Mouse (Mus musculus) gastrocnemius, adult 8-10 months (tissue): Measurements from ENCODE around the gene Osm. TPM values are rescaled to one million over a fixed set of nuclear protein-coding genes. Genes with fewer than 3 reads are reported as not detected.

ENCODE experiments used
- DNase-seq, 2 experiments: peaks; one replicate each; pipeline ENCODE4 v3.0.0; 2022; ENCODE audit warnings: low spot score in 2 of 2
- total RNA-seq, 4 experiments: library from RNA; stranded (reverse); gene quantifications; 2 replicates each; pipeline ENCODE4 v1.2.4; 2022

Osm gene
- total RNA-seq, 4 experiments from 2014 or later, result not detected

GRCm38 (mm10) chr11:4267202-4267578, 31.0 kb downstream of the Osm start:
- DNase-seq, result no peak

- DNase-seq, result no peak
These were observed 32.3 kb downstream of the Osm start for GRCm38 (mm10) chr11:4268500-4268899.

- DNase-seq, result peak; percentile 58 to 71
These were observed 34.7 kb downstream of the Osm start for GRCm38 (mm10) chr11:4270744-4271459.

- DNase-seq, result no peak
These were observed 35.3 kb downstream of the Osm start for GRCm38 (mm10) chr11:4271544-4271943.

GRCm38 (mm10) chr11:4276411-4276861, 40.2 kb downstream of the Osm start:
- DNase-seq, result no peak

GRCm38 (mm10) chr11:4279909-4280308, 43.7 kb downstream of the Osm start:
- DNase-seq, result no peak

- DNase-seq, result no peak
These were observed 45.6 kb downstream of the Osm start for GRCm38 (mm10) chr11:4281852-4282251.

GRCm38 (mm10) chr11:4283627-4284026, 47.4 kb downstream of the Osm start:
- no peak for DNase-seq

- DNase-seq, result no peak
These were observed 53.1 kb downstream of the Osm start for GRCm38 (mm10) chr11:4289280-4289679.

Other genes starting within 250 kb of the Osm start
- not detected for gene Sec14l4, start 205.0 kb upstream of the Osm start, total RNA-seq
- gene Sec14l3, start 171.6 kb upstream of the Osm start, total RNA-seq, result not detected
- gene Mtfp1, start 141.0 kb upstream of the Osm start, total RNA-seq, result 10 to 100 TPM; 37.5 to 49.4 (median 44.0) TPM
- under 1 TPM in 3 of 4 experiments, not detected in 1; 0.11 to 0.46 (median 0.24) TPM for gene Sec14l2, start 113.0 kb upstream of the Osm start, total RNA-seq
- 1 to 10 TPM; 2.9 to 4.4 (median 4.0) TPM for gene Rnf215, start 101.2 kb upstream of the Osm start, total RNA-seq
- gene Ccdc157, start 76.1 kb upstream of the Osm start, total RNA-seq, result 1 to 10 TPM; 1.7 to 2.5 (median 2.2) TPM
- 10 to 100 TPM; 11.3 to 15.6 (median 12.2) TPM for gene Sf3a1, start 76.1 kb upstream of the Osm start, total RNA-seq
- gene Tbc1d10a, start 49.6 kb upstream of the Osm start, total RNA-seq, result 1 to 10 TPM; 2.7 to 4.5 (median 3.7) TPM
- 1 to 10 TPM in 3 of 4 experiments, under 1 TPM in 1; 0.56 to 2.9 (median 1.8) TPM for gene Castor1, start 18.2 kb upstream of the Osm start, total RNA-seq
- gene Lif, start 21.1 kb downstream of the Osm start, total RNA-seq, result under 1 TPM in 2 of 4 experiments, not detected in 2; 0.19 to 0.22 TPM
- gene Hormad2, start 204.7 kb downstream of the Osm start, total RNA-seq, result not detected